Mouse (Mus musculus): Measurements from ENCODE around the gene Zfp39. TPM values are rescaled to one million over a fixed set of nuclear protein-coding genes. Genes with fewer than 3 reads are reported as not detected.
A peak's percentile ranks its signal among the peaks of the same experiment; 100 is the strongest.

The Zfp39 gene
- polyA plus RNA-seq, 1 experiment from 2014 or later: 6.7 TPM

DNA sequence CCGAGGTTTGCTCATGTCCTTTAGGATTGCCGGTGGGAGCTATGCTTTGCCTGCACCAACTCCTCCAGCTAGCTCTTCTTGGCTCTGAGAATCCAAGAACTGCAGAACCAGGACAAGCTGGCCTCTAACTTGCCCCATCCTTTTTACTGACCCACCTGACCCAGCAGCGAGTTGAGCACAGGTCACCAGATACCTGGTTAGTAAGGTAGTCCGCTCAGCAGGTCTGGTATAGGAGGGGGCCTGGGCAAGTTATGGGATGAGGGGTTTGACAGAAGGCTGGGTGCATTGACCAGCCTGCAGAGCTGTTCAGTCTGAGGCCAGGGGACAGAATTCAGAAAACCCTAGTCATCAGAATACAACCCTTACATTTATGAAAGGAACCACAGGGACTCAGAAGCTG is 25.0 kb upstream of the Zfp39 start:
- H3K4me3 ChIP-seq (ENCODE audit: low read depth, low read length): no peak overlapping the region
- ATAC-seq (replicated peaks; ENCODE audit: low FRiP score, low TSS enrichment, low read depth) (no peak), DNase-seq (ENCODE audit: low spot score) (no peak)
- H3K27ac ChIP-seq (ENCODE audit: low read depth): no peak overlapping the region
- no peaks in the 10 kb centered on the region for H3K9me3 ChIP-seq (ENCODE audit: control insufficient read depth, low read length)
- H3K4me2 ChIP-seq (ENCODE audit: low read length): no peak overlapping the region
- WGBS: 68% methylated on average over 4 of the region's 4 CpGs
- peaks cover 32% of the 10 kb centered on the region for H3K36me3 ChIP-seq (ENCODE audit: control insufficient read depth, insufficient read depth, low read length)
- 0 out of 2 replicates have a peak, but pooled peaks cover 2% of the 10 kb centered on the region for H3K4me1 ChIP-seq (replicated peaks; ENCODE audit: control insufficient read depth, insufficient read depth, low read length)
- H3K9ac ChIP-seq (ENCODE audit: low read length): no peak overlapping the region
- no peaks in the 10 kb centered on the region for H3K27me3 ChIP-seq (replicated peaks; ENCODE audit: control insufficient read depth, insufficient read depth, low read length)

- 24% methylated on average over 20 of the region's 20 CpGs for WGBS
- Histone ChIP-seq H3K9me3 (ENCODE audit: control insufficient read depth, low read length) (no peaks in the 10 kb centered on the region), H3K4me2 (ENCODE audit: low read length) (peak overlapping the region; percentile 38), H3K27ac (ENCODE audit: low read depth) (peak overlapping the region; percentile 1; the same call in 1 of the 2 replicates), H3K36me3 (ENCODE audit: control insufficient read depth, insufficient read depth, low read length) (peaks cover 22% of the 10 kb centered on the region), H3K4me1 (replicated peaks; ENCODE audit: control insufficient read depth, insufficient read depth, low read length) (0 out of 2 replicates have a peak, but pooled peaks cover 2% of the 10 kb centered on the region), H3K9ac (ENCODE audit: low read length) (no peak overlapping the region), H3K27me3 (replicated peaks; ENCODE audit: control insufficient read depth, insufficient read depth, low read length) (no peaks in the 10 kb centered on the region), H3K4me3 (ENCODE audit: low read depth, low read length) (peak overlapping the region; percentile 13; the same call in 1 of the 2 replicates)
- DNase-seq (ENCODE audit: low spot score): peak; percentile 90
- peak; percentile 49 for ATAC-seq (replicated peaks; ENCODE audit: low FRiP score, low TSS enrichment, low read depth)
These were observed 24.0 kb upstream of the Zfp39 start for GRCm38 (mm10) chr11:58927790-58928651.

GRCm38 (mm10) chr11:58927053-58927452 is 23.0 kb upstream of the Zfp39 start:
- Histone ChIP-seq H3K4me1 (replicated peaks; ENCODE audit: control insufficient read depth, insufficient read depth, low read length) (0 out of 2 replicates have a peak, but pooled peaks cover 2% of the 10 kb centered on the region), H3K27me3 (replicated peaks; ENCODE audit: control insufficient read depth, insufficient read depth, low read length) (no peaks in the 10 kb centered on the region), H3K27ac (ENCODE audit: low read depth) (no peak overlapping the region), H3K9me3 (ENCODE audit: control insufficient read depth, low read length) (no peaks in the 10 kb centered on the region), H3K4me3 (ENCODE audit: low read depth, low read length) (no peak overlapping the region), H3K9ac (ENCODE audit: low read length) (no peak overlapping the region), H3K36me3 (ENCODE audit: control insufficient read depth, insufficient read depth, low read length) (peaks cover 12% of the 10 kb centered on the region), H3K4me2 (ENCODE audit: low read length) (no peak overlapping the region)
- DNase-seq (ENCODE audit: low spot score) (no peak), ATAC-seq (replicated peaks; ENCODE audit: low FRiP score, low TSS enrichment, low read depth) (no peak)
- 64% methylated on average over 2 of the region's 2 CpGs for WGBS

DNA sequence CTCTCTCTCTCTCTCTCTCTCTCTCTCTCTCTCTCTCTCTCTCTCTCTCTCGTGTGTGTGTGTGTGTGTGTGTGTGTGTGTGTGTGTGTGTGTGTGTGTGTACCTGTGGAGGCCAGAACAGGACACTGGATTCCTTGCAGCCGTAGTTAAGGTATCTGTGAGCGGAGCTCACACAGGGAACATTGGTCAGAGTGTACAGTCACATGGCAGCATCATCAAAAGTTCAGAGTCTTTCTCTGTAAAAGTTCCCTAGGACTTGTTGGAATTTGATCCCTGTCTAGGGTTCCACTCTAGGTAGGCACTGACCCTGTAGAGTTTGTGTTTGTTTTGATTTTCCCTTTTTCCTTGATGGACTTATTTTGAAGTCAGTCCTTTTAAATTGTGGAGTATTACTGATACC is 22.6 kb upstream of the Zfp39 start:
- H3K27ac ChIP-seq (ENCODE audit: low read depth): no peak overlapping the region
- 0 out of 2 replicates have a peak, but pooled peaks cover 2% of the 10 kb centered on the region for H3K4me1 ChIP-seq (replicated peaks; ENCODE audit: control insufficient read depth, insufficient read depth, low read length)
- H3K9me3 ChIP-seq (ENCODE audit: control insufficient read depth, low read length): no peaks in the 10 kb centered on the region
- no peak for ATAC-seq (replicated peaks; ENCODE audit: low FRiP score, low TSS enrichment, low read depth)
- H3K9ac ChIP-seq (ENCODE audit: low read length): no peak overlapping the region
- 91% methylated on average over 2 of the region's 3 CpGs for WGBS
- H3K4me3 ChIP-seq (ENCODE audit: low read depth, low read length): no peak overlapping the region
- no peak for DNase-seq (ENCODE audit: low spot score)
- no peak overlapping the region for H3K4me2 ChIP-seq (ENCODE audit: low read length)
- H3K27me3 ChIP-seq (replicated peaks; ENCODE audit: control insufficient read depth, insufficient read depth, low read length): no peaks in the 10 kb centered on the region
- peaks cover 8% of the 10 kb centered on the region for H3K36me3 ChIP-seq (ENCODE audit: control insufficient read depth, insufficient read depth, low read length)

DNA sequence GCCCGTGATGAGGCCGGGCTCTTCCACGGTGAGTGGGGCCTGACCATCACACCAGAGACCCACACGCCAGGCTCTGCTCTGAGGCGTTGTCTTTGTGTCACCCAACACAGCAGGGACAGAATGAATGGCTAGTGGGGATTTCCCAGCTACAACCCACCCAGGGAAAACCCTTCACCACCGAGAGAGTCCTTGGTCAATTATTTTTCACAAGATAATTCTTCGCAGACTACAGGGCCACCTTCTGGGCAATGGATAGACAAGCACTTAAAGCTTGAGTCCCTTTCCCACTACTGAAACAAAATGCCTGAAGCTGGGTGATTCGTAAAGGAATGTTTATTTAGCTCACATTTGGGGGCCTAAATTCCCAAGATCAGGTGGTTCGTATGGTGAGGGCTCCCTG is 18.4 kb upstream of the Zfp39 start:
- DNase-seq (ENCODE audit: low spot score) (no peak), ATAC-seq (replicated peaks; ENCODE audit: low FRiP score, low TSS enrichment, low read depth) (no peak)
- Histone ChIP-seq H3K27ac (ENCODE audit: low read depth) (no peak overlapping the region), H3K36me3 (ENCODE audit: control insufficient read depth, insufficient read depth, low read length) (no peaks in the 10 kb centered on the region), H3K4me1 (replicated peaks; ENCODE audit: control insufficient read depth, insufficient read depth, low read length) (no peaks in the 10 kb centered on the region), H3K27me3 (replicated peaks; ENCODE audit: control insufficient read depth, insufficient read depth, low read length) (no peaks in the 10 kb centered on the region), H3K9me3 (ENCODE audit: control insufficient read depth, low read length) (no peaks in the 10 kb centered on the region), H3K4me3 (ENCODE audit: low read depth, low read length) (no peak overlapping the region), H3K9ac (ENCODE audit: low read length) (no peak overlapping the region), H3K4me2 (ENCODE audit: low read length) (no peak overlapping the region)
- 79% methylated on average over 9 of the region's 9 CpGs for WGBS

DNA sequence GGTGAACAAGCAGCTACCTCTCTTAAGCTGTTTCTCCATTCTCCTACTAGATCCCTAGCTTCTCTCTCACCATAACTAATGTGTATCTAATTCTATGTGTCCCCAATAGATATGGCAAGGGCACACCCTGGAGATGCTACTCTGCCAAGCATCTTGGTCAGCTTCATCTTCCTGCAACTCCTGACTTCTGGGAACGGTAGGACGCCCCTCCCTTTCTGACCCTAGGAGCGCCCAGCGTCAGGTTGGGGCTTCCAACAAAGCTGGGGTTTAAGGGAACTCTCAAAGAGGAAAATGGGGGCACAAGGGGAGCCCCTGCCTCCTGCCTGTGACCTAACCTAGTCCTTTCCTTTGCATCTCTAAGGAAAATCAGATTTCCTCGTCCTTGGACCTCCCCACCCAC is 14.7 kb upstream of the Zfp39 start:
- whole genome bisulfite sequencing: 73% methylated on average over 5 of the region's 5 CpGs
- no peaks in the 10 kb centered on the region for H3K36me3 ChIP-seq (ENCODE audit: control insufficient read depth, insufficient read depth, low read length)
- no peaks in the 10 kb centered on the region for H3K4me1 ChIP-seq (replicated peaks; ENCODE audit: control insufficient read depth, insufficient read depth, low read length)
- ATAC-seq (replicated peaks; ENCODE audit: low FRiP score, low TSS enrichment, low read depth) (no peak), DNase-seq (ENCODE audit: low spot score) (no peak)
- no peak overlapping the region for H3K27ac ChIP-seq (ENCODE audit: low read depth)
- H3K9ac ChIP-seq (ENCODE audit: low read length): no peak overlapping the region
- H3K27me3 ChIP-seq (replicated peaks; ENCODE audit: control insufficient read depth, insufficient read depth, low read length): no peaks in the 10 kb centered on the region
- no peaks in the 10 kb centered on the region for H3K9me3 ChIP-seq (ENCODE audit: control insufficient read depth, low read length)
- no peak overlapping the region for H3K4me2 ChIP-seq (ENCODE audit: low read length)
- no peak overlapping the region for H3K4me3 ChIP-seq (ENCODE audit: low read depth, low read length)

- H3K4me1 ChIP-seq (replicated peaks; ENCODE audit: control insufficient read depth, insufficient read depth, low read length): no peaks in the 10 kb centered on the region
- WGBS: 85% methylated on average over 12 of the region's 12 CpGs
- H3K4me3 ChIP-seq (ENCODE audit: low read depth, low read length): no peak within 1 kb of the TSS
- ATAC-seq (replicated peaks; ENCODE audit: low FRiP score, low TSS enrichment, low read depth) (no peak), DNase-seq (ENCODE audit: low spot score) (no peak)
- no peaks in the 10 kb centered on the region for H3K9me3 ChIP-seq (ENCODE audit: control insufficient read depth, low read length)
- no peaks in the 10 kb centered on the region for H3K36me3 ChIP-seq (ENCODE audit: control insufficient read depth, insufficient read depth, low read length)
- H3K9ac ChIP-seq (ENCODE audit: low read length): no peak within 1 kb of the TSS
- H3K4me2 ChIP-seq (ENCODE audit: low read length): no peak within 1 kb of the TSS
- H3K27me3 ChIP-seq (replicated peaks; ENCODE audit: control insufficient read depth, insufficient read depth, low read length): no peaks in the 10 kb centered on the region
- H3K27ac ChIP-seq (ENCODE audit: low read depth): no peak within 1 kb of the TSS
These were observed 13.8 kb upstream of the Zfp39 start, which contains the start of gene Btnl10 for GRCm38 (mm10) chr11:58917745-58918366. TSS of gene Btnl10 (plus strand) at chr11:58917908.

DNA sequence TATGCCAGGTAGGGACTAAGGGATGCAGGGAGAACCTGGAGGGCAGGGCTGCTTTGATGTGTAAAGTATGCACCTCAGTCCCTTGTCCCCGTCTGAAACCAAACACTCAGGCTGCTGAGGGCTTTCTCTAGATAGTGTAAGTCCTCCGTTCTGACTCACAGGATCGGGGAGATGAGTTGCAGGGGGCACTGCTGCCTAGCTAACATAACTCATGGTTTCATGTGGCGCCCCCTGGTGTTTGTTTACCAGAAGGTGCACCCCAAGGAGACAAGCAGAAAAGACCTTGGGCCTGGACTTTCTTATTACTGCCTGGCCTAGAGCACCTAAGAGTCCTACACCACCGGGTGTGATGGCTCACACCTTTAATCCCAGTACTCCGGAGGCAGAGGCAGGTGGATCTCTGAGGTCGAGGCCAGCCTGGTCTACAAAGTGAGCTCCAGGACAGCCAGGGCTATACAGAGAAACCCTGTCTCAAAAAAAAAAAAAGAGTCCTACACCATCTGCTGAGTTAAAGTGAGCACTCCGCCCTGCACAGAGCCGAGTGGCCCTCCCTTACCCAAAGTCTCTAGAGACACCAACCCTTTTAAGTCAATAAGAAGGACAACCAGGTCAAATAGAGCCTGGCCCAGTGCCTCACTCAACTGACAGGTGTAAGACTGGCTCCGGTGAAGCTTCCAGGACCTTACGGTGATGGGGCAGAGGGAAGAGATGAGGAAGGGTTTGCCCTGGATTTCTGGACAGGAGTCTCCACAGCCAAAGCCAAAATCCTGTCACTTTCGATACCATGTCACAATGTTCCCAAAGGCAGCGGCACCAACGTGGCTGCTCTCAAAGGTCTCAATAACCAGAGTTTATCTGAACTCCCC is 13.1 kb upstream of the Zfp39 start:
- H3K4me3 ChIP-seq (ENCODE audit: low read depth, low read length): no peak overlapping the region
- ATAC-seq (replicated peaks; ENCODE audit: low FRiP score, low TSS enrichment, low read depth) (no peak), DNase-seq (ENCODE audit: low spot score) (no peak)
- WGBS: 59% methylated on average over 14 of the region's 14 CpGs
- no peak overlapping the region for H3K4me2 ChIP-seq (ENCODE audit: low read length)
- H3K27me3 ChIP-seq (replicated peaks; ENCODE audit: control insufficient read depth, insufficient read depth, low read length): no peaks in the 10 kb centered on the region
- H3K4me1 ChIP-seq (replicated peaks; ENCODE audit: control insufficient read depth, insufficient read depth, low read length): no peaks in the 10 kb centered on the region
- no peaks in the 10 kb centered on the region for H3K36me3 ChIP-seq (ENCODE audit: control insufficient read depth, insufficient read depth, low read length)
- no peak overlapping the region for H3K9ac ChIP-seq (ENCODE audit: low read length)
- no peak overlapping the region for H3K27ac ChIP-seq (ENCODE audit: low read depth)
- H3K9me3 ChIP-seq (ENCODE audit: control insufficient read depth, low read length): no peaks in the 10 kb centered on the region

All from intestine, embryonic 14.5 days (tissue).